Mouse (Mus musculus): ENCODE measurements around the gene Fam71e1.

Gene Fam71e1

DNA sequence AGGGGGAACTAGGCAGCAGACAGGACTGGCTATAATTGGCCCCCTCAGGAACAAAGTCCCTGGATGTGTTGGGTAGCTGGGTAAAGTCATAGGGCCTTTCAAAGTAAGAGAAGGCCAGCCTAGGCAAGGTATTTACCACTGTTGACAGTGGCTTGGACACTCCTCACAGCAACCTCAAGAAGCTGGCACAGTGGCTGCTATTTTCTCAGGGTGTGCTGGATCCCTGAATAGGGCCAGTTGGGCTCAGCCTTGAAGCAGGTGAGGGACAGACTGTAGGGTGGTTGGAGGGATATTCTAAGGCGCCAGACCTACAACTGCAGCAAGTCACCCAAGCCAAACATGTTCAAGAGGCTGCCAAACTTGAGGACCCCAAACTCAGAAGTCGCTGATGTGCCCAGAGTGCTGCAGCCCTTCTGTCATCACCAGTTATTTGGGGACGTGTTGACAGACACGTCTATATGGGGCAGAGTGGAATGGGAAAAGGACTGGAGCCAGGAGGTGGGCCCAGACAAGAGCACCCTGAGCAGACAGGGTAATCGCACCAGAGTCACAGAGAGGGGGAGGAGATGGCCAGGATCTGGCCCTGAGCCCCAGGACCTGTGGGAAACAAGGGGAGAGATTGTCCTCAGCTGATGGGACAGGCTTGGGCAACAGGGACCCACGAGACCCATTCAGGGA, 24.4 kb upstream of the Fam71e1 start:
- no peak for DNase-seq

DNA sequence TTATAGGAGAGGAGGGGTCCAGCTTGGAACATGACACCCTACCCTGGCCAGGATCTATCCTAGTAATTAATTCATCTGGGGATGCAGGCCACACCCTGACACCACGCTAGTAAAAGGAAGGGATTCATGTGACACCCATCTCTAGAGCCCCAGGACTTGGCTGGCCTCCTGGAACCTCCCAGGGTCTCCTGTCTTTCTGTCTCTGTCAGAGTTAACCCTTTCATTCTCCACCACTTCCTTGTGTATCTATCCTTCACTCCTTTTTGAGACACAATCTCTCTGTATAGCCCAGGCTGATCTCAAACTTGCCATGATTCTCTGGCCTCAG, 23.9 kb upstream of the Fam71e1 start:
- no peak for DNase-seq

DNA sequence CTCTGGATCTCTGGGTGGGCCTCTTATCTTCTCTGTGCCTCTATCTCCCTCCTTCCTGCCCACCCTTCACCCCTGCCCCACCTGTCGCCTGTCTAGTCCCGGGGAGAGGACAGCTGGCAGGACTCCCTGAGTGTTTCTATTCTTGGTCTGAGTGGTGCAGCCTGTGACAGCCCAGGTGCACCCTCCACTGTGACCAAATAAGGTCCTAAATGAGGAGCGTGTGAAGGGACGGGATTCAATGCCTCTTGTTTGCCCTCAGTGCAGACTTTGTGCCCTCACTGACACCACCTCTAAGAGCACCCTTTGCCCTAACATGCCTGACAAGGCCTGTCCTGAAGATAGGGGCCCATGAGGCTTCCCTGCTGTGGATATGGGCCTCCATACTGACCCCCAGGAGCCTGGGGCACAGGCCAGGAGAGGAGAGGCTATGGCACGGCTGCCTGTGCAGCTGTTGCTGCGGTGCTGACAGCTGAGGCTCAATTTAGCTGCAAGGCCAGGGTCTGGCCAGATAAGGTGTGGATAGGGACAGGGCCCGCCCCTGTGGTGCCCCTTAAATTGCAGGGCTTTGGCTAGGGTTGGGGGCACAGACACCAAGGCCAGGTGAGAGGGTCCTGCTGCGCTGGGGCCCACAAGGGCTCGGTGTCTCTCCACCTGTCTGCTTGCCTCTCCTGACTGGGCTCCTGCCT, 23.3 kb upstream of the Fam71e1 start:
- DNase-seq = no peak

DNA sequence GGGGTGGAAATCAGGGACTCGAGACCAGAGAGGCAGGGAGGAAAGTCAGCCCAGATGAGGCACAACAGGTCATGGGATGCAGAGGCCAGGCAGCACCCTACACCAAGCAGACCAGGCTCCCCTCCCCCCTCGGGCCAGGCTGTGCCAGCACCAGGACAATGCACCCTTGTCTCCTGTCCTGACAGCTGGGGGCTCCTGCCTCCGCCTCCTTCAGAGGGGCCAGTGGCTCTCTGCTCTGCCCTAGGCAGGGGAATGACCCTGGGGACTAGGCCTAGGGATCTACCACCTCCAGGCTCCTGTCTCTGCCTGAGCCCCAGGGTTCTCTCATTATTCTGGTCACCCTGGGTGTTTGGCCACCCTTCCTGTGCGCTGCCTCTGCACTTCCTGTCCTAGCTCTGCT, 22.0 kb upstream of the Fam71e1 start:
- DNase-seq = peak in 1 of 2 experiments; percentile 73

DNA sequence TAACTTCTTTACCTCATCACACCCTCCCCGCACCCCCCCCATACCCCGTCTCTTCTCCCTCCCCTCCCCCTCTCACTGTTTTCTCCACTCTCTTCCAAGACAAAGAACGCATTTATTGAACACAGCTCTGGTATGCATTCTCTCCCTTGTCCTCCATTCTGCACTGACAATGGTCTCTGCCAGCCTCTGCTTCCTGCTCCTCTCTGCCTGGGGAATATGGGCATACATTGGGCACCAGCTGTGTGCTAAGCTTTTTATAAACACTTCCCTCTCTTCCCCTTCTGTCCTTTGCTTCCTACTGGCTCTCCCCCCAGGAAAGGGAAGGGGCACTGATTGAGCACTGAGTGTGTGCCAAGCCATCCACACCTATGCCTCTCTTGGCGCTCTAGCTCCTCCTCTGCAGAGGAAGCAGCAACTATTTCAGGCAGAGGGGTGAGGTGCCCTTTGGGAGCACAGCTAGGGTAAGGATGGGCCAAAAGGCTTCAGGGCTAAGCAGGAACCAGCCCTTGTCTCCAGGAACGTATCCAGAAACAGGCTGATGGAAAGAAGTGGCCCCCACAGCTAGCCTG, 21.3 kb upstream of the Fam71e1 start:
- peak in 1 of 2 experiments; percentile 16 for DNase-seq

DNA sequence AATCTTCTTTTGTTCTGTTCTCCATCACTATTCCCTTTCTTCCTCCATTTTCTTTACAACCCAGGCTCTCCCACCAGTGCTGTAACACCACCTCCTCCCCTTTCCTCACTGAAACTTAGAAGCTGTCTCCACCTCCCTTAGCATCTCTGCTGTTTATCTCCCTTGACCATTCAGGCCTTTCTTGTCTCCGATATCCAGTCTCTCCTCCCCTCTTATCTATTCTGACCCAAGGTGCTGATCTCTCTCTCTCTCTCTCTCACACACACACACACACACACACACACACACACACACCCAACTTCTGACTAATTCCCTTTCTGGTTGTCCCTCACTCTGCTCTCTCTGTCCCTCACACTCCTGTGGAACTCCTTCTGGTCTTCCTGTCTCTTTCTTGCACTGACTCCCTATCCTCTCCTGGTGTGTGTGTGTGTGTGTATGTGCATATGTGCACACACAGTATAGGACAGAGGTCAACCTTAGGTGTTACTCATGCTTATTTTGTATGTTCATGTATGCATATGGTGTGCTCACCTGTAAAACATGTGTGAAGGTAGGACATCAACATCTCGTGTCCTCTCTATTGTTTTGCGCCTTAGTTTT, 13.4 kb upstream of the Fam71e1 start:
- DNase-seq = no peak

DNA sequence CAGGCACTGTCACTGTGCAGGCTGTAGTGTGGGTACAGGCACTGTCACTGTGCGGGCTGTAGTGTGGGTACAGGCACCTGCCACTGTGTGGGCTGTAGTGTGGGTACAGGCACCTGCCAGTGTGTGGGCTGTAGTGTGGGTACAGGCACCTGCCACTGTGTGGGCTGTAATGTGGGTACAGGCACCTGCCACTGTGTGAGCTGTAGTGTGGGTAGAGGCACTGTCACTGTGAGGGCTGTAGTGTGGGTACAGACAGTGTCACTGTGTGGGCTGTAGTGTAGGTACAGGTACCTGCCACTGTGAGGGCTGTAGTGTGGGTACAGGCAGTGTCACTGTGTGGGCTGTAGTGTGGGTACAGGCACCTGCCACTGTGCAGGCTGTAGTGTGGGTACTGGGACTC, 12.3 kb upstream of the Fam71e1 start:
- DNase-seq = no peak

DNA sequence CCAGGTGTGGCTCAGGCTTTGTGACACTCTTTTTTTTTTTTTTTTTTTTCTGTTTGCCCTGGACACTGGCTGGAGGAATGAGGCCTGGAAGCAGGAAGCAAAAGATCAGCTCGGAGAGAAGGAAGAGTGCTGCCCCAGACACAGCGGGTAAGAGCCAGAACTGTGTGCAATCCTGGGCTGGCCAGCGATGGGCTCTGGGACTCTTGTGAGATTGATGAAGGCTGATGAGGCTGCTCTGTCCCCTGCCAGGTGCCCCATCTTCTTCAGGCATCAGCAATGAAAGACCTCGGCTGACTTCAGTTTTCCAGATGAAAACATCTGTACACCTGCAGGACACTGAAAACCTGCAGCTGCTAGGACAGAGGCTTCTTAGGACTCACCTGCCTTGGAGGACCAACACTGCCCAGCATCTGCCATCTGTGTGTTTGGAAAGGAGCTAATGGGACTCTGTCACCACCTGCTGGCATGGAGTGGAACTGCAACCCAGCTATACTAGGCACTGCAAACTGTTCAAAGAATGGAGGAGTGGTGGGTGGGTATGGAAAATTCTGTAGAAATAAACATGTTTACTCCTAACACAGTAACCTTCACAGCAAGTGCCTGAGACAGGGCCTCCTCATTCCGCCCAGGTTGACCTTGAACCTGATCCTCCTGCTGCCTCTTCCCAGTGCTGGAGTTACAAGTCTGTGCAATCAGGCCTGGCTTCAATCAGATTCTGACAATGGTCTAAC, 11.4 kb upstream of the Fam71e1 start:
- DNase-seq = peak; percentile 91 to 94

DNA sequence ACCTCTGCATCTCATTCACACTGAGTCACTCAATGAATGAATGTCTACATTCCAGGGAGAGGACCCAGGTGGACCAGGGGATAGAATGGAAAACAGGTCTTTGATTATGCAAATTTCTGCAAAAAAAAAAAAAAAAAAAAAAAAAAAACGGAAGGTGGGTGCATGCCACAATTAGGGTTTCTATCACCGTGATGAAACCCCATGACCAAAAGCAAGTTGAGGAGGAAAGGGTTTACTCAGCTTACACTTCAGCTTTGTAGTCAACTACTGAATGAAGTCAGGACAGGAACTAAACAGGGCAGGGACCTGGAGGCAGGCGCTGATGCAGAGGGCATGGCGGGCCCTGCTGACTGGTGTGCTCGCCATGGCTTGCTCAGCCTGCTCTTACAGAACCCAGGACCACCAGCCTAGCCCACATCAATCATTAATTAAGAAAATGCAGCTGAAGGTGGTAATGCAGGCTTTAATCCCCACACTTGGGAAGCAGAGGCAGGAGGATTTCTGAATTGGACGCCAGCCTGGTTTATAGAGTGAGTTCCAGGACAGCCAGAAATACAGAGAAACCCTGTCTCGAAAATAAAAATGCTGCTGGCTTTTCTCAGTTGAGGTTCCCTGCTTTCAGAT, 10.7 kb upstream of the Fam71e1 start:
- DNase-seq = peak; percentile 4 to 14

DNA sequence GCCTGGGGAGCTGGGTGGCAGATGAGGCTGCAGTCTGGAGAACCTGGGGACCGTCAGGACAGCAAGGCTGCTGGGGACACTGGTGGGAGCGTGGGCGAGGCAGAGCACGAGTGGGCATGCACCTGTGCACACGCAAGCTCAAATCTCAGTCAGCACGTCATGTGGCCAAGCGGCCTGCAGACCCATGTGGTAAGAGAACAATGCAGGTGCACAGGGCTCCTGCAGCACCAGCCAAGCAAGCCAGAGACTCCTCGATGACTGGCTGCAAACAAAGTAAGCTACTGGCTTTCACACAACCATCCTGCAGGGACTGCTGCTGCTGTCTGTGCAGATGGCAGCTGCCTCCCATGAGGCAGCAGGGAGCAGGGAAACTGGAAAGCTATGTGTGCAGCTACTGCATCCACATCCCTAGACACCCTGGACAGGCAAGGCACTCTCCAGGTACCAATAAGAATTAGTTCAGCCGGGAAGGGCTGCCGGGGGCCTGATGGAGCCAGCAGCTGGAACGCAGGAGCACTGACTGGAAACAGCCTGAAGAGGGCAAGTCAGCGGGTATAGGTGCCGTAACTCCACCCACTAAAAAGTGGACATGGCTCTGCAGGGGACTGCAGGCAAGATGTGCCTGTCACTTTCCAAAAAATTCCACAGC, 9.3 kb upstream of the Fam71e1 start:
- DNase-seq = peak; percentile 9 to 12

DNA sequence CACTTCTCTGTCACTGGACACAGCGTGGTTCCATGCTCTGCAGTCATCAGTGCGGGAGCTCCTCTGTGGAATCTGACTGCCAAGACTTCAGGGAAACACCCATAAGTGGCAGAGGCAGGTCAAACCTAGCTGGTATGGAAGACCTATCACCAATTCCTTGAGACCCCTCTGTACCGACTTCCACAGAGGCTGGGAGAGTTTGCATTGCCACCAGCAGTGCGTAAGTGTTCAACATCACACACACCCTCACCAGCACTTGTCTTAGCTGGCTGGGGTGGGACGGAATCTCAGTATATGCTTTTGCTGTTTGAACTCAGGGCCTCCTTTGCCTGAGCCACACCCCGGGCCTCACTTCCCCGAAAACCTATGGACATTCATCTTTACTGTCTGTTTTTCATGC, 8.4 kb upstream of the Fam71e1 start:
- DNase-seq = peak in 1 of 2 experiments; percentile 4

DNA sequence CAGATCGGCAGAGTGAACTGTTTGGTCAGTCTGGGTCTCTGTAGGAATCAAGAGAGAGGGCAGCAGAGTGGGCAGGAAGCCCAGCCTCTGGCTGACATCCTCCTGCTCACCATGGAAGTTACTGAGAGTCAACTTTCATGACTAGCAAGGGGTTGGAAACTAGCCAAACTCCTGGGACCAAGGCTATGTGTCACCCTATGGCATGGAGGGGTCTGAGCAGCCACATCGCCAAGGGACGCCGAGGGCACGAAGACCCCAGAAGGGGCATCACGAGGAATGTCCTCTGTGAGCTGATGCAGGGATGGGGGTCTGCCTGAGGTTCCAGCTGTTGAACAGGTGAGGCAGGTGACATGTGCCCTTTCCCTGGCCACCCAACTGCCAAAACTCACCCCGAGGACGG, 7.8 kb upstream of the Fam71e1 start:
- peak; percentile 21 to 37 for DNase-seq

DNA sequence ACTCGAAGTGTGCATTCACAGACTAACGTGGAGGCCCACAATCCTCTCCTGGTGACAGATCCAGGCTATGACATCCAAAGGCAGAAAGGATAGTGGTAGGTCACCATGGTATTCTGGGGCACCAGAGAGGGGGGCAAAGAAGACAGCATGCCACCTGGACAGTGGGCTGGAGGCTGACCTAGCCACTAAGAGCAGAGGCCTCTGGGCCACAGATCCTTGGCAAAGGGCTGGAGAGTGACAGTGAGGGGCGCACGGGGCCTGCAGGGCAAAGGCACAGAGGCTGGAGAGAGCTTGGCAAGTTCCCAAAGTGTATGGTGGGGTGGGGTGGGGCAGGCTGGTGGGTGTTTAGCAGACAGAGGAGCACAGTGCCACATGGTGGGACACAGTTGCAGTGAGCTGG, 6.1 kb upstream of the Fam71e1 start:
- DNase-seq = peak; percentile 21 to 34

DNA sequence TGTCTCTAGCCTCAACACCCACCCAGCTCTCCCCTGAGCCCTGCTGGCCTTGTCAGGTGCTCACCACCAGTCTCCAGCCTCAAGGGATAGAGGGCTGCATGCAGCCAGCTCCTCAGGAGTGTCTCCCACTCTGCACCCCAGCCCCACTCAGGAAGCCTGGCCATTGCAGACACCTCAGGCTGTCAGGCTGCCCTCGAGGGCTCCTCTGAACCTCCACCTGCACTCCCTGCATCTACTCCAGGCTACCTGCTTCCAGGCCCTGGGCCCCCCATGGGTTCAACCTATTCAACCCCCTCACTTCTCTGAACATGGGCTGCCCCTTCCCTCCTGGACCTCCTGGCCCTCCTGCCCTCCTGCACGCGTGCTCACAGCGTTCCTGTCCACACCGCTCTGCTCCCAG, 5.0 kb upstream of the Fam71e1 start:
- DNase-seq = peak in 1 of 2 experiments; percentile 11

DNA sequence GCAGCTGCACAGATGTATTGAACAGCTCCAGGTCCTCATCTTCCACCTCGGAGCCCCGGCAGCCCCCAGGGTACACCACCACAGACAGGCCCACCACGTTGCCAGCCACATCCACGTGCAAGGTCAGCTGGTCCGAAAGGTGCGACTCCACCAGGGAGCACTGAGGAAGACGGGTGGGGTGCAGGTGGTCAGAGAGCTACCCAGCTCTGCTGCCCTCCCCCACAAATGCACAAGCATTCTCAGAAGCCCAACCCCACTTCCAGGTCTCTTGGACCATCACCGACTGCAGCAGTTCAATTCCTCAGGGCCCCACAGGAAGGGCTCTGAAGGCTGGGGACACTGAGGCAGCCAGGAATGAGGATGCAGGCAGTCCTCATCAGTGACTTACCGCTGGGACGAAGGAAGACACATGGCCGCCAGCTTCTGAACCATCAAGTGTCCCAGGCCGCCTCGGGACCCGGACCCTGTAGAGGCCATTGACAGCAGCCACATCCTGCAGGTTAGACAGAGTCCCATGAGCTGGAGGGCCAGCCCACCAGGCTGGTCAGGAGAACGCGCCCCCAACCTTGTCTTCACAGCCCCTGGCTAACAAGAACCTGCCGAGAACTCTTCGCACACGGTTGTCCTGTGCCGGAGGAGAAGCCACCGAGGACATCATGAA, 4.1 kb upstream of the Fam71e1 start:
- peak; percentile 3 to 5 for DNase-seq

DNA sequence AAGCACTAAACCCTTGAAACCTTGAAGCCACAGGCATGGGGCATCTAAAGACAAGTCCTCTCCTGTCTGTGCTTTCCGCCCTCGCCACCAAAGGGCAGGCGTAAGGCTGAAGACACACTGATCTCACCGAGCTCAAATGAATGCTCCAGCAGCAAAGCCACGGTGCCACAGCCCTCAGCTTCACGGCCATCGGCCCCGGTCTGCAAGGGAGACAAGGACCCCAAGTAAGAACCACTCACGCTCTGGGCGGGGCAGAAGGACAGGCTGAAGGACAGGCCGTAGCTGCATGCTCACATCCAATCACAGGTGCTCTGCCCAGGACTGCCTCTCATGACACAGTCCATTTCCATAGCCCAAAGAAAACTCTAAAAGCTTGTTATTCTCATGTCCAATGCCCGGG, 1.7 kb upstream of the Fam71e1 start:
- DNase-seq = peak in 1 of 2 experiments; percentile 11

DNA sequence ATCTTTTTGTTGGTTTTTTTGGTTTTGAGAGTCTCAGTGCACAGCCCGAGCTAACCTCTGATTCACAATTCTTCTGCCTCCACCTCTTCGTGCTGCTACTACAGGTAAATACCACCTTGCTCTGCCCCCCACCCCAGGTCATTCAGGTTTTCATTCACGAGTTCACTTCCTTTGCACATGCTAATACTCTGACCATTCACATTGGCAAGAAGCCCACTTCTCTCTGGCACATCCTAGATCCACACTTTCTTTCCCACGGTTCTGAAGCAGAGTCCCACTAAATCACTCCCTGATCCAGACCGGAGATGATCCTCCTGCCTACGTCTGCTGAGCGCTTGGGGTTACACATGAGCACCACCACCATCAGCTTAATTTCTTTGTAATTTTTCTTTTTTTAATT, 1.3 kb upstream of the Fam71e1 start:
- peak in 1 of 2 experiments; percentile 47 for DNase-seq

DNA sequence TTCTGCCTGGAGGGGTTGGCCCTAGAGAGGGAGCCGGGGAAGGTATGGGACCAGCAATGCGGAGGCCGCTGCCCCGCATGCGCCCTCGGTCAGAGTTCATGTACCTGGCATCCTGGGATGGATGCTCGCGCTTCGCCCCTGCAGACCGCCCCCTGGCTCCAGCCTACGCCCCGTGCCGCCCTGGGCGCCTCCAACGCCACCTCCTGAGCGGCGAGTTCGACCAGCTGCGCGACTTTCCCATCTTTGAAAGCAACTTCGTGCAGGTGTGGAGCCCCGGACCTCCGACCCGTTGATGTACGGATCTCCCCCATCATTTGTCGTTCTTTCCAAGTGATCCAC, 359 bp downstream of the Fam71e1 start:
- no peak for DNase-seq

DNA sequence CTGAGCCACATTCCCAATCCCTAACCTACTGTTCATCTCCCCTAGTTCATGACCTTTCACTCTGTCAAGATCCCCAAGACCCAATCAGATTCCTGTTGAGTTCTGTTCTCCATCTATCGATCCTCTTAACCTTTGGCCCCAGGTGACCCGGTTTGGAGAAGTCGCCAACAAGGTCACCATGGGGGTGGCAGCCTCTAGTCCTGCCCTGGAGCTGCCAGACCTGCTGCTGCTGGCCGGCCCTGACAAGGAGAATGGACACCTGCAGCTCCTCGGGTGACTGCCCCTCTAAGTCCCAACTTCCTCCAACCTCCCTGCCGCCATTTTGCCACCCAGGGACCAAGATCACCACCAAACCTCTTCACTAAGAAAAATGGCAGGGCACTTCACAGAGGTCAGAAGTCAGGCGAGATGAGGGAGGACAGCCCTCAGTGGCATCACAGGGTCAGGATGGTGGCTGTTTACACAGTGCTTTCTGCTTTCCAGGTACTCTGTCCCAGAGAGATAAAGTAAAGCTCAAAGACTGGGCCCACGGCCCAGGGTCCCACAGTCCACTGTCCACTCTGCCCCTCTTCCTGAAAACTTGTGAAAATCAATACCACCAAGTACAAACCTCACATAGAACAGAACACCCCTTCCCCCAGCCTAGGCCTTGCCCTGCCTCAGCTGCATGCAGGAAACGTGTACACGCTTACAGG, 1.1 kb downstream of the Fam71e1 start:
- peak; percentile 36 to 38 for DNase-seq

DNA sequence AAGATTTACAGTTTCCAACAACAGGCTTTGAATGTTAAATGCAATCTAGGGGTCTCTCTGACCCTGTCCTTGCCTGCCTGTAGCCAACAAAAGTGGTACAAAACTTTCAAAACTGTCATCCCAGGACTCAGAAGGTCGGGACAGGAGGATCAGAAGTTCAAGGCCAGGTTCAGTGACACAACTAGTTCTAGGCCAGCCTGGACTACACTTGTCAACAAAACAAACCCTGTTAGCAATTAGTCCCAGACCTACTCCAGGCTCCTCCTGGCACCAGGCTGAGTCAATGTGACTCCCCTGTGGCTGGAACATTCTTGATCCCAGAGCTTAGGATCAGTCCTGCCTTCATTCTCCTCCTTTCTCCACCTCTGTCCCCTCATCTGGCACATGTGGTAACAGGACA, 2.5 kb downstream of the Fam71e1 start:
- DNase-seq = peak in 1 of 2 experiments; percentile 7

DNA sequence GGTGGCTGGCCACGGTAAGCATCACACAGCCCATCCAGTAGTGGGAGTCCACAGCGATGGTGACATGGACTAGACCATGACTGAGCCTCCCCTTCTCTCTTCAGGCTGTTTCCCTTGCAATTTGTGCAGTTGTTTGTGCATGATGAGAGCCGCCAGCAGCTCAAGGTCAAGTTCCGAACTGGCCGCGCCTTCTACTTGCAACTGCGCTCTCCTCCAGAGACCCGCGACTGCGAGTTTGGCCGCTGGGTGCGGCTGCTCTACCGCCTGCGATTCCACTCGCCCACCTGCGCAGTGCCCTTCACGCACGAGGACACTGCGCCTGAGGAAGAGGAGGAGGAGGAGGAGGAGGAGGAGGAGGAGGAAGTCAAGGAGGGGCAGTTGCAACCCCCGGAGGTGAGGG, 3.7 kb downstream of the Fam71e1 start:
- DNase-seq = peak in 1 of 2 experiments; percentile 4

Data from cerebellum, postnatal 10 days (tissue).